ENCODE assay signal across 18 mouse cellular contexts in the genomic region with DNA sequence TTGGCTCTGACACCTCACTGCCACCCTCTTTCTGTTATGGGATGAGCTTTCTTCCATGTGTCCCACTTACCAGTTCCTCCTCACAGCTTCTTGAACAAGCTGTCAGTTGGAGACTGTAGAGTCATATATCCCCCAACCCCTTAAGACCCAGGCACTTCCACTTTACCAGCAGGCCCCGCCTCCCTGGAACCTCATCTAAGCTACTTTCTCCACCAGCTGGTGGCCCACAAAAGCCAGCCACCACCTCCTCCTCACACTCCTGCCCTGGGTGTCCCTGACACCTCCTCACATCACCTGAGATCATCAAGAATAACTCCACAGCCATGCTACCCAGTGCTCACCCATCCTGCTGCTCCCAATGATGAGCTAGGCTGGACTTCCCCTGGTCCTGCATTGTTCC.
"Had no signal": no experiment of that assay in that cellular context is flagged by ENCODE, and none has a peak within 500 bp of the region (broad histone marks: within the 10 kb centered on the region; RNA-seq: fewer than 3 reads in every experiment).

No protein-coding gene starts in this region.

- DNase-seq: liver, embryonic 13.5 days; liver, postnatal 0 days; lung, embryonic 14.5 days; lung, postnatal 10 days; lung, postnatal 4 days; midbrain, embryonic 14.5 days; retina, postnatal 1 day; right cerebral cortex, adult 18-20 months; right cerebral cortex, postnatal 25 days; right cerebral cortex, postnatal 4 days; spleen, adult 18-20 months had no signal

- H3K36me3 ChIP-seq: liver, embryonic 13.5 days; liver, embryonic 15.5 days; midbrain, embryonic 10.5 days; midbrain, embryonic 12.5 days; neural tube, embryonic 13.5 days; neural tube, embryonic 15.5 days had no signal

- H3K4me1 ChIP-seq: liver, embryonic 13.5 days; midbrain, embryonic 12.5 days had no signal

- ATAC-seq: liver, postnatal 0 days; midbrain, embryonic 16.5 days had no signal

- H3K4me3 ChIP-seq: liver, embryonic 13.5 days; liver, embryonic 15.5 days; midbrain, embryonic 10.5 days; midbrain, embryonic 12.5 days; myocyte; neural tube, embryonic 13.5 days; neural tube, embryonic 15.5 days had no signal

- H3K27me3 ChIP-seq: liver, embryonic 13.5 days; liver, embryonic 15.5 days; midbrain, embryonic 12.5 days; neural tube, embryonic 13.5 days; neural tube, embryonic 15.5 days had no signal

- H3K27ac ChIP-seq: liver, embryonic 13.5 days; liver, embryonic 15.5 days; midbrain, embryonic 10.5 days; midbrain, embryonic 12.5 days; neural tube, embryonic 13.5 days; neural tube, embryonic 15.5 days had no signal
